Mouse (Mus musculus): Measurements from ENCODE around the gene Prl8a2. TPM values are rescaled to one million over a fixed set of nuclear protein-coding genes. Genes with fewer than 3 reads are reported as not detected.

The Prl8a2 gene
- not detected in 4 replicates for total RNA-seq (2023; ENCODE audit: inconsistent age)

GRCm38 (mm10) chr13:27345373-27345772 is at the start of gene Prl8a2:
TSS of gene Prl8a2 (plus strand) at chr13:27345673.

DNA sequence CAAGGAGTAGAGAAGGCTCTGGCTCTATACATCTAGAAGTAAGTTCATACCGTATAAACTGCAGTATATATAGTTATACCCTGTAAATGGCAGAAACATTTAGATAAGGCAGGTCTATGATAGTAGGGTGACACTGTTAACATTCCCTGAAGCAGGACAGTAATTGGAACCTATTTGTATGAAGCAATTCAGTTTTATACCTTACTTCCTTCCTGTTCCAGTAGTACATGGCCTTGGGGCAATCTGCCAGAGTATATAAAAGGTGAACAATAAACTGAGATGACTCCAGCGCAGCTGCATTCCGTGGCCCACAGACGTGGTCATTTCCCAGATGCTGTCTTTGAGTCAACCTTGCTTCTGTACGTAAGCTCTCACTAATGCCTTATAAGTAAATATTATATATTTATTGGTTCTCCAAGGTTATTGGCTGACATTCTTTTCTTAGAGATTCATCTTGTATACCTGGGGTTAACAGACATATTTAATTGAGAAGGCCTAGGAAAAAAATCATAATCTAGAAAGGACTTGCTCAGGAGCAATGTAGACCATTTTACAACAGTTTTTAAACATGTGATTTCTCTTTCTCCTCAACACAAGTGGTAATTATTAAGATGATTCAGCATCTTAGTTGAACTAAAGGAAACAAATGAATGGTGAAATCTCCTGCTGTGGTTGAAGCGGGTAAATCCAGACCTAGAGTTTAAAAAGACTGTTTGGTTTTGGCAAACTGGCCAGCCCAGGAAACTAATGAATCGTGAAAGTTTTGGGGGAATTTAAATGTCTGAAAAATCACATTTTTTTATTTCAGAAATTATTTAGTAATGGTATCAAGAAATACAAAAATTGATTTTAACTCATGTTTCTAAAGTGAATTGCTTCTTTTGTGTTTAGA is 32.9 kb upstream of the Prl8a2 start, which contains the start of gene Prl6a1:
Gene Prl6a1 (plus strand): TSS at position 294 of the 892 bp plus-strand sequence.

GRCm38 (mm10) chr13:27390746-27391145 is 45.3 kb downstream of the Prl8a2 start, which contains the start of gene Prl2b1:
TSS of gene Prl2b1 (minus strand) at chr13:27390846.

Other genes with a start within 250 kb of the Prl8a2 start
- gene Prl3d2, start 224.0 kb upstream of the Prl8a2 start, total RNA-seq (2023; ENCODE audit: inconsistent age) = not detected in 4 replicates
- gene Prl3d3, start 188.9 kb upstream of the Prl8a2 start, total RNA-seq (2023; ENCODE audit: inconsistent age) = not detected in 4 replicates
- not detected in 4 replicates for gene Prl3c1, start 149.0 kb upstream of the Prl8a2 start, total RNA-seq (2023; ENCODE audit: inconsistent age)
- gene Prl3b1, start 103.8 kb upstream of the Prl8a2 start, total RNA-seq (2023; ENCODE audit: inconsistent age) = not detected in 4 replicates
- not detected in 4 replicates for gene Prl3a1, start 86.2 kb upstream of the Prl8a2 start, total RNA-seq (2023; ENCODE audit: inconsistent age)
- gene Prl6a1, start 33.0 kb upstream of the Prl8a2 start, total RNA-seq (2023; ENCODE audit: inconsistent age) = not detected in 4 replicates
- not detected in 4 replicates for gene Prl2b1, start 45.2 kb downstream of the Prl8a2 start, total RNA-seq (2023; ENCODE audit: inconsistent age)
- not detected in 4 replicates for gene Prl8a6, start 93.0 kb downstream of the Prl8a2 start, total RNA-seq (2023; ENCODE audit: inconsistent age)
- not detected in 4 replicates for gene Prl8a8, start 167.5 kb downstream of the Prl8a2 start, total RNA-seq (2023; ENCODE audit: inconsistent age)
- not detected in 4 replicates for gene Prl8a9, start 218.9 kb downstream of the Prl8a2 start, total RNA-seq (2023; ENCODE audit: inconsistent age)
- gene Prl8a1, start 236.5 kb downstream of the Prl8a2 start, total RNA-seq (2023; ENCODE audit: inconsistent age) = not detected in 4 replicates